Mouse (Mus musculus) urinary bladder, postnatal 4 days (tissue): Measurements from ENCODE around the gene Nat10.

Experiments
- DNase-seq, 2 experiments: peaks; one replicate each; pipeline ENCODE4 v3.0.0; 2021 to 2022; ENCODE audit warnings: low spot score in 2 of 2

The Nat10 gene

GRCm38 (mm10) chr2:103760906-103761716 is at the start of gene Nat10:
Nat10 (minus strand) TSS chr2:103761270.
- DNase-seq: peak; percentile 96 to 98

DNA sequence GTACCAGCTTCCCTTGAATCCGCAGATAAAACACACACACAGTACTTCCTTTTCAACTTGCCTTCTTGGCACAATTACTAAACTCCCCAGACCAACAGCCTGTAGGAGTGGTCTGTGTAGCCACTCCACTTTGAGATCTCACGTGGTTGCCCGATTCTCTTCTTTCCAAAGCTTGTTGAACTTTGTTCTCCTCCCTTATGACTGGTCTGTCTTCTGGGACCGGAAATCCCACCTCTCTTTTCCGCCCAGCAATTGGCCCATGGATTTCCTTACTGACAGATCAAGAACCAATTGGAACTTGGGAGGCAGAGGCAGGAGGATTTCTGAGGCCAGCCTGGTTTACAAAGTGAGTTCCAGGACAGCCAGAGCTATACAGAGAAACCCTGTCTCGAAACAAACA is 49.3 kb upstream of the Nat10 start:
- DNase-seq: no peak

GRCm38 (mm10) chr2:103808466-103808865 is 47.4 kb upstream of the Nat10 start:
- DNase-seq: no peak

GRCm38 (mm10) chr2:103803770-103804530 is 42.9 kb upstream of the Nat10 start:
- DNase-seq: no peak

- DNase-seq: no peak
Measured at GRCm38 (mm10) chr2:103802422-103802821, 41.4 kb upstream of the Nat10 start.

DNA sequence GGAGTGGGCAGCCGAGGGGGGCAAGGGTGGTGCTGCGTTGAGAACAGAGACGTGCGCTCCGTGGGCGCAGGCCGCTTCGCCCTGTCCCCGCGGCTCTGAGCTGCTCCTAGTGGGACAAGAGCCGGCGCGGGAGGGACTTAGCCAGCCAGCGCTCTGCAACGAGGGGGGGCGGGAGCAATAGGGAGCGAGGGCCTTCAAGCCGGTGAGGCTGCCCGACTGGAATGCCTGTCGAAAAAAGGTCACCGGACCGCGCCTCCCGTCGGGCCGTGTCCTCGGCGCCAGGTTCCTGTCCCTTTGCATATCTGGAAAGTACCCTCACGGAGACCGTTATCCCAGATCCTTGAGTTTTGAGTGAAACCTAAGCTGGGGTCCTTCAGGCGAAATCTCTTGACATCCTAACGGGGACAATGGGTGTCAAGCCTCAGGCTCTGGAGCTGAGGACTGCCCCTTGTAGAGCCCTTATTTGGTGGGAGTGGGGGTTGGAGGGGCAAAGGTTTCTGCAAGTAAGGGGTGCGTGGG is 36.5 kb upstream of the Nat10 start, which contains the start of gene Caprin1:
Gene Caprin1, minus strand, starts transcription at position 159 of the 519 bp plus-strand sequence.
- DNase-seq: peak; percentile 92 to 93

DNA sequence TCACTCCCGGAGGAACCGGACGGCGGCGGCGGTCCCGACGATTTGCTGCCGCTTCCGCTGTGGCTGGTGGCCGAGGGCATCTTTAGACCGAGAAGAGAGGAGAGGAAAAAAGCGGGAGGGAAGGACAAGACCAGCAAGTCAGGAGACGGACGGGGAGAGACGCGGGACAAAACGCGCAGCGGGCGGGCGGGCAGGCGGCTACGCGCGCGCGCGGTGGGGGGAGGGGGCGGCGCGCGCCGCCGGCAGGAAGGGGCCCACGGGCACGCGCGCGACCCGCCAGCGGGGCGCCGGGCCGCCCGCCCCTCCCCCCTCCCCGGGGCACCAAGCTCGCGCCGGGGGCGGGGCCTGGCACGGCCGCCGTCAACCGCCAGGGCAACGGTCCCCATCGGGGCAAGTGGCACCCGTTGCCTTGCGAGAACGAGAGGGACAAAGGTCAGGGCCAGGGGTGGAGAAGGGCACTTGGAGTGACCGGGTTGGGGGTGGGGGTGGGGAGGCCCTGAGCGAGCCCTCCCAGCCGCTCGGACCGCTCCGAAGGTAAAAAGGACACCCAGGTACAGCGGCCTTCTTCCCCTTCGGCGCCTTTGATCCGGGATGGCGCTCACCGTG is 35.9 kb upstream of the Nat10 start:
- peak; percentile 75 for DNase-seq

DNA sequence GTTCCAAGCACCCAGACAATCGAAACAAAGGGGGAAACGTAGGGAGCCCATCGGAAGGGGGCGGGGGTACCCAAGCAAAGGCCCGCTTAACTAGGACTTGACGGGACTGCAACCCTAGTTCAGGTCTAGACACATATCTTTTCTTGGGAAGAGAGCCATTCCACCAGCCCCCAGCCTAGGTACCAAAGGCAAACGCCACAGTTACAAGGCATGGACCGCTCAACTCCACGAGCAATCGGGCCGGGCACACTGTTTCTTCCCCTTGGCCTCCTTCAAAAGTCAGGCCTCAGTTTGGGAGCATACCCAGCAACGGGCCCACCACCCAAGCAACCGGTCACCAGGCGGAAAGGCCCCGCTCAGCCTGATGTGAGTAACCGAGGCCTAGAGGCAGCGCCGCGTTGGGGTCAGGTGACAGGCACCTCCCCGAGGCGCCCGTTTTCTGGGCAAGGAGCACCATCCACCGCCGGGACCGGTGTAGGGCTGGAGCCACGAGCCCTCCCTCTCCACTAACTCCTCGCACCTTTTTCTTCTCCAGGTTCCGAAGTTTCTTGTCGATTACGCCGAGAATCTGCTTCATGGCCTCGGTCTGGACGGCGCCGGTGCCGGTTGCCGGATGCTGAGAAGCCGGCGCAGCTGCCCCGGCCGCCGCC is 35.3 kb upstream of the Nat10 start:
- peak; percentile 35 to 60 for DNase-seq

DNA sequence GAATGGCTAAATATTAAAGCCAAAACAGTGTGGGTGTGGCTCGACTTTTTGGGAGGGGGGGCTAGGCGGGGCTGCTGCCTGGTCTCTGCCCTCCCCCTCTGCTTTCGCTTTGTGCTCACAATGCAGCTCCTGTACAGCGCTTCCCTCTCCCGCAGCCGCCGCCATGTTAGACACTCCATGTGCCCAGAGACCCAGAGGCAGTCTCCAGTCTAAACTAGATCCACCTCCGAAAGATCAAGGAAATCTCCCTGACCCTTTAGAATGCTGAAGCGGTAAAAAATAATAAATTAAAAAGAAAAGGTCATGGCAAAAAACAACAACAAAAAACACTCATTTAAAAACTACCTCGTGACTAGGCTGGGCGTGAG is 34.8 kb upstream of the Nat10 start:
- DNase-seq: peak; percentile 64 to 75

- DNase-seq: no peak
Measured at GRCm38 (mm10) chr2:103792009-103792408, 30.9 kb upstream of the Nat10 start.

DNA sequence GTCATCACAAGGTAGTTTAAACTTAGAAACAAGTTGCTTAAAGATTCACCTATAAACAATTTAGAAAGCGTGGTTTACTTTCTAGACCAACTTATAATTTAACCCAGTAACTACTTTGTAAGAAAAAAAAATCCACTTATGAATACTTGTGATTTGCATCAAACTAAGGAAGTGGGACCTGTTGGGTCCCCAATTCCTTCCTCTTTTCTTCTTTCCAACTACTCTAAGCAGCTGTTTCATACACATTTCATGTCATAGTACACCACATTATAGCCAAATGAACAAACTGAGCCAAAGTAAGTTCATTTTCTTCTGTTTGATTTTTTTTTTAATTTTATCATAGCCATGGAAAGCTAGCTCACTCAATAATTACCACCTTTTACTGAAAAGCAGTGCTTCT is 24.7 kb upstream of the Nat10 start:
- DNase-seq: no peak

DNA sequence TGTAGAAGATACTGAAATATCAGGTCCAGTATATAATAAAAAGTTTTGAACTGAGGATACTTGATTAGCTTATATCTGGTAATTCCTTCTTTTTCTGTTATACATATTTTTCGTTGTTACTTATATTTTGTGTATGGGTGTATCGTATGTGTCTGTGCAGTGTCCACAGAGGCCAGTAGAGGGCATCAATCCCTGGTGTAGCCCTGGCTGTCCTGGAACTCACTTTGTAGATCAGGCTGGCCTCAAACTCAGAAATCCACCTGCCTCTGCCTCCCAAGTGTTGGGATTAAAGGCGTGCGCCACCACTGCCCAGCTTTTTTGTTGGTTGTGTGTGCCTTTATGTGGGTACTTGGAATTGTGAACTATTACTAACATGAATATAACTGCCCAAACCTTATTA is 23.6 kb upstream of the Nat10 start:
- DNase-seq: no peak

DNA sequence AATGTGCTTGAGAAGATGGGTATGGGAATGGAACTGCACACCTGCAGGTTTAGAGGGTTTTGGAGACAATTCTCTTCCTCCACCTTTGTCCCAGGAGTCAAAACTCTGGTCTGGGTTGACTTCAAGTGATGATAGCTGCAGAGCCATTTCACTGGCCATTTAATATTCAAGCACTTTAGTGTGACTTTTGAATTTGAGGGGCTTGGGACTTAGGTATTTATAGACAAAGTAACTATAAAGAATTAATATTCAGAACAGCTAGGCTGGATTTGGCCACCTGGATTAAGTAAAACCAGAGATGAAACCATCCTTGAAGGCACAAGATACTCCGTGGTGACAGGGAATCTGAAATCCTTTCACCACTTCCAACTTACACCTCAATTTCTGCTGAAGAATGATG is 1.4 kb upstream of the Nat10 start:
- no peak for DNase-seq

DNA sequence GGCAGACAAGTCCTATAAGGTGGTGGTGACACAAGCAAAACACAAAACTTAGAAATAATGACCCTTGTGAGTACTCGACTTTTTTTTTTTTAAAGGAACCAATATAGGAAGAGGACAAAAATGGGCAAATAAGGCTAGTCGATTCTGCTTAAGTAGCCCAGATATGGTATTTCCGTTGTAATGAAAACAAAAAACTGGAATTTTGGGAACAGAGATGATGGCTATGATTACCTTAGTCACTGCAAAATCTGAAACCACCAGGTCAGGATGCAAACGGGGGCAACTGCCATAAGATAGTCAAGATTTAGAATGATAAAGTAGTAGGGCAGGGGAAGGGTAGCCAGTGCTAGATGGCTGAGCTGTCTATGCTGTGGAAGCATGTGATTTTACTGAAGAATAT is 923 bp upstream of the Nat10 start:
- DNase-seq: no peak

DNA sequence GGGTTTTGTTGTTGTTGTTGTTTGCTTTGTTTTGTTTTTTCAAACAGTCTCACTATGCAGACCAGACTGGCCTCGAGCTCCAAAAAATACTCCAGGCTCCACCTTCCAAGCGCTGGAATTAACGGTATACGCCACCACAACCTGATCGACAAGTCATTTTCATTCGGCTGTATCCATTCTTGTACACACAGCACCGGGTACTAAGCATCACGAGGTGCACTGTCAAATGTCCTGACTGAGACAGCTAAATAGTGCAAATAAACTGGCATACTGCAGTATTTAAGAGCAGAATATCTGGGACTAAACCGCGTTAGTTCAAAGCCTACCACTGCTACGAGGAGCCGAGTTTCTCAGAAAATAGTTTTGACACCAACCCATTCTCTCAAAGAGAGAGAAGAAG is 649 bp downstream of the Nat10 start:
- no peak for DNase-seq

DNA sequence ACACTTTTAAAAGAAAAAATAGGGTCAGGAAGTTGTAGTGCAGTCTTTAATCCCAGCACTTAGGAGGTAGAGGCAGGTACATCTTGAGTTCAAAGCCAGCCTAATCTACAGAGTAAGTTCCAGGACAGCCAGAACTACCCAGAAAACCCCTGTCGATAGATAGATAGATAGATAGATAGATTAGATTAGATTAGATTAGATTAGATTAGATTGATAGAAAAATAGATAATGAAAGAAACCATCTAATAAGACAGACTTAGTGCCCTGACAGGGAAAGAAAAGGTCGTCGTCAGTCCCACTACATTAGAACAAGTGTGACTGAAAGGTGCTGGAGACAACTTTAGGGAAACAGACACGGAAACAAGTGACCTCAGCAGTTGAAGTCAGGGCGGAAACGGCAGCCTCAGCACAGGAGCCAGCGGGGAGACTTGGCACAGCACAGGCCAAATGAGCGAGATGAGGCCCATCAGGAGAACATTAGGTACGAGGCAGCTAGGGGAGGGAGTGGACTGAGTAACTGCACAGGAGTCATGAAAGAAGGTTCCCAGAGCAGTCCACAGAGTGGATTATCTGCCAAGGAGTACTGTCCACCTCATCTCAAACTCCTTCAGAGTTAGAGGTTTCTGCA is 5.5 kb downstream of the Nat10 start:
- DNase-seq: no peak

- no peak for DNase-seq
Measured at GRCm38 (mm10) chr2:103754614-103755013, 6.5 kb downstream of the Nat10 start.

DNA sequence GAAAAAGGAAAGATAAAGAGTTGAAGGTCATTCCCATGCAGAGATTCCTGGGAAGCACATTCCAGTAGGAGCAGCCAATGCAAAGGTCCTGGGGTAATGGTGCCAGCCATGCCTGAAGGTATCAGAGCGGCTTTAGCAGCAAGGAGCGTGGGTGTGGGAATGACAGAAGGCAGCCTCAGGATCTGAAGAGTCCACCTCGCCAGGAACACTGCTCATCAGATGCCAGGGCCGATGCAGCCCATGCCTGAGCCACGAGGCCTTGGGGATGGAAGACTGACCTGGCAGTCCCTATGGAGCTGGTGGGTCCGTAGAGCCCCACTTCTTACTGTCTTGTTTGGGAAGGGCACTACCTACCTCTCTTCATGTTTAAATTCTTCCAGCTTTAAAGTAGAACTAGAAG is 9.3 kb downstream of the Nat10 start:
- DNase-seq: no peak

DNA sequence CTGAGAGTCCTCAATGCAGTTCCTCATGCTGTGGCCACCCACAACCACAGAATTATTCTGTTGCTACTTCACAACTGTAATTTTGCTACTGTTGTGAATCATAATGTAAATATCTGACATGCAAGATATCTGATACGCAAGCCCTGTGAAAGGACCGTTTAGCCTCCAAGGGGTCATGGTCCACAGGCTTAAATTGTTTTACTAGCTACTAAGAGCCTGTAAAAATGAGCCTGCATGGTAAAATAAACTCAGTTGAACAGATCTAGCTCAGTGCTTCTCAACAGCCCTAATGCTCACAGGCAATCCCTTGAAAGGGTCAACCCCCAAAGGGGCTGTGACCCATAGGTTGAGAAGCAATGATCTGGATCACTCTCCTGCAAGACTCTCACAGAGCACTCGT is 12.0 kb downstream of the Nat10 start:
- no peak for DNase-seq

GRCm38 (mm10) chr2:103747891-103748290 is 13.2 kb downstream of the Nat10 start:
- DNase-seq: no peak

DNA sequence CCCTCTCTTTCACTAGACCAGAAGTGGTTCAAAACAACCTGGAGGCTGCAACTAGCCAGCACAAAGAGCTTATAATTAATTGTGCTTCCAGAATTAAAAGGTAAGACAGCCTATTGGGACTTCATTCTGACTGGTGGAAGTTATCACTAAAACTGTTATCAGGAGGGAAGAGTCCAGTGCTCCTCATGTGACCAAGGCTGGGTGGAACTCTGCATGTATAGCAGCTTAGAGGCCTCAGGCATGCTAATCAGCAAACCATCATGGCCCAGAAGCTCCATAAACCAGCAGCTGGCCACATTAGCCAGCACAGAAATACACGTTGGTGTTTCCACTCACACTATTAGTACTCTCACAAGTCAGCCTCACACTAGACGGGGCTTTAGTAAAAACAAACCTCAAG is 14.3 kb downstream of the Nat10 start:
- no peak for DNase-seq
